Mouse (Mus musculus): Measurements from ENCODE around the gene Cmtm3.
A peak's percentile ranks its signal among the peaks of the same experiment; 100 is the strongest.

Gene Cmtm3

DNA sequence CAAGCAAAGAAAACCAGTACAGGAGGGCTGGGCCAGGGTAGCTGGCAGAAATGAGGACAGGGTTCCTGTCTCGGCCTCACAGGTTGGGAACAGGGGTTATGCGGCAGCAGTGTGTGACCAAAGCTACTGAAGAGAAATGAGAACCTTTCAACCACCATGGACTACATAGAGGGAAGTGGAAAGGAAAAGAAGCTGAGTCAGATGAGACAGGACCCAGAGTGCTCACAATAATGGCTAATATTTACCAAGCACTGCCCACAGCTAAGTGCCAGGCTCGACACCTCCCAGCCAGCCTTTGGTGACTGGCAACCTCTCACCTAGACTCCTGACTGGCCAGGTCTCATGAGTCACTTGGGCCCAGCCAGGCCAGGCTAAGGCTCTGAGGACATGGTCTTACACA is 44.8 kb downstream of the Cmtm3 start:
- no peak for DNase-seq

DNA sequence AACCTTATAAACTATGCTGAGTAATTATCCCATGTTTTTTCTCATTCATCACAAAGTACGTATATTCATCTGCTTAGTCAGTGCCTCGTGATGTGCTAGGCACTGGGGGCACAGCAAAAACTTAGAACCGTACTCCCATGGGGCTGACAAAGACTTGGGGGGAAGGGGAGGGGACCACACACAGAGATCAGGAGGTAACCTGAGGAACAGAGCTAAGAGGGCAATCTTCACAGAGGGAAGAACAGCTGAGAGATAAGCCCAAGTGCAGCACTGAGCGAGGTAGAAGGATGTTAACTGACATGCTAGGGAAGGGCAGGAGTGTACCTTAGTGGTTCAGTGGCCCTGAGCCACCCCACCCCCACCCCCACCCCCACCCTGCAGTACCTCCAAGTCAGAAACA is 47.5 kb downstream of the Cmtm3 start:
- DNase-seq = no peak

GRCm38 (mm10) chr8:104387501-104387900 is 48.3 kb downstream of the Cmtm3 start:
- no peak for DNase-seq

GRCm38 (mm10) chr8:104387980-104388379 is 48.8 kb downstream of the Cmtm3 start:
- peak; percentile 57 for DNase-seq

GRCm38 (mm10) chr8:104390245-104390644 is 51.0 kb downstream of the Cmtm3 start:
- no peak for DNase-seq

DNA sequence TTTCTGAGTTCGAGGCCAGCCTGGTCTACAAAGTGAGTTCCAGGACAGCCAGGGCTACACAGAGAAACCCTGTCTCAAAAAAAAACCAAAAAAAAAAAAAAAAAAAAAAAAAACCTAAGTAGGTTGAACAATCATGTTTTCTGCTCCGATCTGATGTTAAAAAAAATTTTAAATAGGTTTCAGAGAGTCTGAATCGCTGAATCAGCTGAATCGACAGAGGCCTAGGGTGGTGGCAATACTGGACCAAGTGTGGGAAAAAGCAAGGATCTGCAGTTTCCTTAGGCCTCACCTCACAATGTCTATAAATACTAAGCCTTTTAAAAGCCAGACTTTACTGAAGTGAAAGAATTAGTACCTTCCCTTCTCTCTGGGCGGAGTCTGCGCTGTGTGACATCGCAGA is 53.9 kb downstream of the Cmtm3 start:
- no peak for DNase-seq

DNA sequence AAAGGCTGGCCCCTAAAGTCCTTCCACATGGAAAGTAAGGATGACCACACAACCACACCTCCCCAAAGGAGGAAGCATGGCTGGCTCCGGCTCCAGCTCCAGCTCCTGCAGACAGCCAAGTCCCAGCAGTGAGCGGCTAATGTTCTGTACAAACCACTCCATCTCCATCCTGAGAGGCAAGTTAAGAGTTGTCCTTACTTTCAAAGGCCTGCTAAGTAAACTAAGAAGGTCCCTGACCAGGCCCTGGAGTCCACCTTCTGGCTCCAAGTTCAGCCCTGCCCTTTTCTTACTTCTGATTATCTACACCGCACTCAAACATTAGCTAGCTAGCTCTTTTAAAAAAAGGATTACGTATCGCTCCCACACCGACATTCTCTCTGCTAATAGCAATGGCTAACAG is 54.6 kb downstream of the Cmtm3 start:
- DNase-seq = no peak

DNA sequence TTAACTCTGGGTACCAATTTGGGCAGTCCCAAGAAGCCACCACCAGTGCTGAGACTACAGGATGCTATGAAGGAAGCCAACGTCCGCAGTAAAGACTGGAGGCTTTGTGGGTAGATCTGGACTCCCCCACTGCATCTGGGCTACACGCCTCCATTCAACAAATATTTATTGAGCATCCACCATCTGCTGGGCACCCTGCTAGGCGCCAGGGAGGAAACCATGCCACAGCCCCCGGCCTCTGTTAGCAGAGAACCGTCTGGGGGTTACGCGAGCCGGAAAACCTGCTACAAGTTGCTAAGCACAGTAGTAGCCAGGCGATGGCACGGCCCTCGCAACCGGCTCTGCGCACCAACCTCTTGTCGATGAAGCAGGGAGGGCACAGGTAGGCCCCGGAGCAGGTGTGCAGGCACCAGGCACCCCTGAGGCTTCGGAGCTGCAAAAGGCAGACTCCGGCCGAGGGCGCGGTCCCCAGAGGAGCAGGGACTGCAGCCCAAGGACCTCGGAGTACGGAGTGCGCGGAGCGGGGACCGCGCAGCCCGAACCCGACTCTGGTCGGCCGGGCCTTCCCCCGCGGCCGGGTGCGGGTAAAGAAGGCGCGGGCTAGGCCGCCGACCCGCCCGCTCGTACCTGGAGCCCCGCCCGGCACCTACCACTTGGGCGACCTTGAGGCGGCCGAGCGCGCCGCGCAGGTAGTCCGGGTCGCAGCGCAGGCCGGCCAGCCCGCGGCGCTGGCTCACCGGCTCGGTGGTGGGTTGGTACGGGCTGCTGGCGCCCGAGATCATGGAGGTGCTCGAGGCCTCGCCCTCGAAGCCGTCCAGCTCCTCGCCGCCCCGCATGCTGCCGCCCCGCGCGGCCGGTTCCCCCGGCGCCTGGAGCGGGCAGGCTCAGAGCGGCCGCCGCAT is 55.8 kb downstream of the Cmtm3 start:
- DNase-seq = peak; percentile 72

GRCm38 (mm10) chr8:104395703-104396357 is 56.6 kb downstream of the Cmtm3 start, which contains the start of gene Cmtm4:
Gene Cmtm4 (minus strand): TSS chr8:104395807.
- peak; percentile 59 for DNase-seq
